Mouse (Mus musculus) G1E-ER4 (cell line): Measurements from ENCODE around the gene Gab3. TPM values are rescaled to one million over a fixed set of nuclear protein-coding genes. Genes with fewer than 3 reads are reported as not detected.

Source experiments
- GATA1 ChIP-seq: IDR thresholded peaks from one replicate; pipeline ENCODE4 v1.8.0; 2012; ENCODE audit warnings: low read length, inconsistent platforms
- polyA plus RNA-seq: library from polyadenylated mRNA; stranded (reverse); fragments of >175 nt; gene quantifications from 2 replicates; pipeline ENCODE4 v1.2.3, GENCODE M21; 2012

Gene Gab3
- polyA plus RNA-seq, 1 experiment = 0.37 TPM

- TF ChIP-seq GATA1 = no peak
Measured at GRCm38 (mm10) chrX:75046921-75047635, 38.2 kb downstream of the Gab3 start.

DNA sequence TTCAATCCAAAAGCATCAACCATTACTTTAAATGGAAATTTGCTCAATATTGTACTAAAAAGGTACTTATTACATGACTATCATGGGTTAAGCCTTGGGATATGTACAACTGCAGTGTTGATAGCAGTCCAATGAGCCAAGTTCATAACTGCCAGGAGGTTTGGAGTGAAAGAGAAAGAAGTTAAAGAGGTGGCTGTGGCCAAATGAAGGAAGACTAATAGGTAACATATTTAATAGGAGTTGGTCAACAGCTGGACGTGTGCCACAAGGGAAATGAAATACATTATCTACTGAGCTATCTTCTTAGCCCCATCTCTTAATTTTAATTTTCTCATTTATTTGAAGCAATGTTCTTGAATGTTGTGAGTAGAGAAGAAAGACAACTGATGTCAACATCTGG lies 39.3 kb downstream of the Gab3 start:
- TF ChIP-seq GATA1 = no peak

GRCm38 (mm10) chrX:75044595-75044994 lies 40.7 kb downstream of the Gab3 start:
- no peak for TF ChIP-seq GATA1

DNA sequence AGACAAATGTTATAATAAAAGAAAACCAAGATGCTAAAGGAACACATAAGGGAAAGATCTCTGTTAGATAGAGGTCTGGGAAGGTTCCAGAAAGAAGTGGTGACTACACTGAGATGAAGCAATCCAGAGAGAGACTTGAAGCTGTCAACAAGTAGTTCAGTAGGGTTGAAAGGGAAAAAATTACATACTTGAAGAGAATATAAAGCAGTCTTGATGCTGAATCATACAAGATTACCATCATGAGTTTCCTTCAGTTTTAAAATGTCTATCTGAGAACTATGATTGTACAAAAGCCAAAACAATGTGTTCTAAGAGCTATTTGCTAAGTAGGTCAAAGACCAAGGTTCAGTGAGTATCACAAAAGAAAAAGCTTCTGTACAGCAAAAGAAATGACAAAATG lies 48.6 kb downstream of the Gab3 start:
- no peak for TF ChIP-seq GATA1

DNA sequence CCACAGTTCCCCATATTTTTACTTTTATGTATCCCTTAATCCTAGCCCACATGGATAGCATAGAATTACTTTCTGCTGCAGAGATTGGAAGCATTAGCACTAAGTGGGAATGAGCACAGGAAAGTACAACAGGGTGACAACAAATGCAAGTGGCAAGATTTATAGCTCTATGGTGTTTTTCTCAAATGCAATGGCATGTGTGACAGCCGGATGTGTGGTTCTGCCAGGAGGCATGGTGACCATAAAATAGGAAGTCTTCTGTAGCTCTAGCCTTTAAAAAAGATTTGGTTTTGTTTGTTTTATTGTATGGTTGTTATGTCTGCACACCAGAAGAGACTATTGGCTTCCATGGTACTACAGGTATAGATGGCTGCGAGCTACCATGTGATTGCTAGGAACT lies 50.1 kb downstream of the Gab3 start:
- no peak for TF ChIP-seq GATA1

DNA sequence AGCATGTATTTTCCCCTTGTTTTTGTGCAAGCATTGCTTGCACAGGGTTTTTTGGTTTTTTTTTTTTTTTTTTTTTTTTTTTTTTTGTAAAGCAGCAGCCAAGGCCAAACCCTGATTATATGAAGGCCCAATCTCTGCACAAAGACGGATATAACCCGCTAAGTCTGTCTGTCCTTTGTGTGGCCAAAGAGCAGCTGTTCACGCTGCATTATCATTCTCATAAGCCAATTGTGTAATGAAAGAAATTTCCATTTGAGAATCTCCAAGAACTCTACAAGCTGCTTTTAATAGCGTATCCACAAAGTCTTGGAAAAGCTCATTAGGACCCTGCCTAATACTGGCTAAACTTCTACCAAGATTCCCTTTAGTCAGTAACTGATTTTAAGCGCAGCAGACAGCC lies 101.5 kb downstream of the Gab3 start:
- TF ChIP-seq GATA1 = no peak

Other genes with a start within 250 kb of the Gab3 start
- not detected in 2 replicates for gene Gm5936, start 248.3 kb downstream of the Gab3 start, polyA plus RNA-seq
- gene Dkc1, start 10.4 kb upstream of the Gab3 start, polyA plus RNA-seq = 8.1 and 11.1 TPM in 2 replicates
- 5.2 and 7.0 TPM in 2 replicates for gene Mpp1, start 45.6 kb upstream of the Gab3 start, polyA plus RNA-seq
- gene Smim9, start 78.3 kb upstream of the Gab3 start, polyA plus RNA-seq = not detected in 2 replicates